Mouse (Mus musculus) midbrain, embryonic 16.5 days (tissue): Measurements from ENCODE around the gene Ssbp3. TPM values are rescaled to one million over a fixed set of nuclear protein-coding genes. Genes with fewer than 3 reads are reported as not detected.

Experiments
- ATAC-seq: fragments of 200-750 bp; cut with Nextera tagmentation; 2 replicates; pipeline ENCODE4 v1.8.0; 2017; ENCODE audit warnings: moderate TSS enrichment
- H3K27ac ChIP-seq: fragments of 300-500 bp; sonication (generic); 2 replicates; pipeline ENCODE4 v1.5.1; 2014; ENCODE audit warnings: mild to moderate bottlenecking, low read length, mixed read lengths
- H3K27me3 ChIP-seq: fragments of 300-500 bp; sonication (generic); 2 replicates; pipeline ENCODE4 v1.6.1; 2014; ENCODE audit warnings: low read depth, low read length, mixed read lengths; ENCODE audit not compliant: control insufficient read depth, insufficient read depth
- H3K36me3 ChIP-seq: fragments of 300-500 bp; sonication (generic); 2 replicates; pipeline ENCODE4 v1.6.1; 2014; ENCODE audit warnings: mild to moderate bottlenecking, low read length, moderate library complexity, mixed read lengths; ENCODE audit not compliant: control insufficient read depth, insufficient read depth
- H3K4me1 ChIP-seq: fragments of 300-500 bp; sonication (generic); 2 replicates; pipeline ENCODE4 v1.6.1; 2014; ENCODE audit warnings: mild to moderate bottlenecking, low read length, mixed read lengths; ENCODE audit not compliant: control insufficient read depth, insufficient read depth
- H3K4me2 ChIP-seq: fragments of 300-500 bp; sonication (generic); 2 replicates; pipeline ENCODE4 v1.6.1; 2014; ENCODE audit warnings: mild to moderate bottlenecking, low read length, mixed read lengths
- H3K4me3 ChIP-seq: fragments of 300-500 bp; sonication (generic); 2 replicates; pipeline ENCODE4 v1.5.1; 2014; ENCODE audit warnings: low read depth, mild to moderate bottlenecking, low read length, moderate library complexity, mixed read lengths
- H3K9ac ChIP-seq: fragments of 300-500 bp; sonication (generic); 2 replicates; pipeline ENCODE4 v1.6.1; 2014; ENCODE audit warnings: low read depth, low read length, mixed read lengths
- H3K9me3 ChIP-seq: fragments of 300-500 bp; sonication (generic); replicated peaks from 2 replicates; pipeline ENCODE4 v1.6.1; 2014; ENCODE audit warnings: mild to moderate bottlenecking, low read length, mixed read lengths; ENCODE audit not compliant: control insufficient read depth, poor library complexity, severe bottlenecking
- WGBS: fragments of 180-500 bp; shearing (Covaris S2); extraction: QIAGEN DNeasy Blood & Tissue Kit; methylation state at CpG from one replicate; pipeline ENCODE4 v1.1.7; 2014; 5-methylcytosine and 5-hydroxymethylcytosine counted together
- polyA plus RNA-seq: library from polyadenylated mRNA; unstranded; fragments of >200 nt; fragmentation: Nextera tagmentation; extraction: Ambion mirVana; gene quantifications from 2 replicates; pipeline ENCODE4 v1.2.1, GENCODE M21; 2015

Ssbp3 gene
- polyA plus RNA-seq, 1 experiment from 2014 or later, result 129 TPM

DNA sequence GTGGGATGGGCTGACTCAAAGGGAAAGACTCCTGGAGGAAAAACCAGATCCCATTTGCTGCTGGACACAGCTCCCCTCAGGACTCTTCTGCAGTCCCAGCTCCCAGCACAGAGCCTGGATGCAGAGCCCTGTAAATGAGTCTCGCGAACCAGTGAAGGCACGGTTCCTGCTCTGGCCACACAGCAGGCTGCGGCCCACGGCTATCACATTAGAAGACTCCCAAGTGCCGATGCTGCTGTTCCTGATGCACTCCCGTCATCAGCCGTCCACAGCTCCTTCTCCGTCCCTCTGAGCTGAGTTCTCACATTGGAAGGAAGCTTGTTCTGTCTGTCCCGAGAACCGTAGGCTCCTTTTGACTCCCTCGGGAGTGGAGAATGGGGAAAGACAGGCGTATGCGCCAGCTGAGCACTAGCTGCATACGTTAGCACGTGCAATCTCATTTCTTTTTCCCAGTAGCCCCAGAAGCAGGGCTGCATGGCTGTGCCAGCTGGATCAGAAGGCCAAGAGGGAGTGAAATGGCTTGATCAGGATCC, 186.4 kb downstream of the Ssbp3 start, which contains the start of gene Cdcp2:
Gene Cdcp2, plus strand, starts transcription at position 51 of the 533 bp plus-strand sequence.
- 0 out of 2 replicates have a peak within 1 kb of the TSS, but pooled peaks have one; percentile 25 for H3K9ac ChIP-seq

DNA sequence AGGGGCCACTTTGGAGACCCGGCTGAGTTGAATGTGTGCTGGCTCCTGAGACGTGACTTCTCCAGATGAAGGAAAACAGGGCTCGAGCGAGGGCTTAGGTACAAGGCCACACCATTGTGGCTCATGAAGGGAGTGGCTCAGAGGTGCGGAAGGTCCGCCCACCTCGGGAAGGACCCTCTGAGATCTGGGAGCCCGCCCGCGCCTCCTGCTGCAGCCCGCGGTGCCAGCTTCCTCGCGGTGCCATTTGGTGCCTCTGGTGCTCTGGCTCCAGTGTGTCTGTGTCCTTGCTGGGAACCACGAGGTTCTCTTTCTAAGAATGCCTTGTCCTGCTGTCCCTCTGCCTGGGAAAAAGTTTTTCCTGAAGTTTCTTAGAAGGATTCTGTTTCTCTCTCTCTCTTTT, 187.4 kb downstream of the Ssbp3 start:
- no peak for ATAC-seq
- Histone ChIP-seq H3K4me2 (no peak overlapping the region), H3K27me3 (no peaks in the 10 kb centered on the region), H3K4me1 (peaks cover 5% of the 10 kb centered on the region; the same call in 1 of the 2 replicates), H3K27ac (no peak overlapping the region), H3K9ac (no peak overlapping the region), H3K4me3 (no peak overlapping the region), H3K36me3 (no peaks in the 10 kb centered on the region), H3K9me3 (no peaks in the 10 kb centered on the region)
- WGBS, result 67% methylated on average over 15 of the region's 15 CpGs

More for the DNA sequence above, 186.4 kb downstream of the Ssbp3 start, which contains the start of gene Cdcp2:
- no peak within 1 kb of the TSS for H3K4me3 ChIP-seq
- no peak within 1 kb of the TSS; the same call in 1 of the 2 replicates for H3K27ac ChIP-seq
- 32% methylated on average over 16 of the region's 16 CpGs for WGBS
- H3K9me3 ChIP-seq, result no peaks in the 10 kb centered on the region
- 0 out of 2 replicates have a peak, but pooled peaks have one; percentile 10 for ATAC-seq
- H3K27me3 ChIP-seq, result no peaks in the 10 kb centered on the region
- no peaks in the 10 kb centered on the region for H3K36me3 ChIP-seq
- peaks cover 5% of the 10 kb centered on the region; the same call in 1 of the 2 replicates for H3K4me1 ChIP-seq
- H3K4me2 ChIP-seq, result no peak within 1 kb of the TSS

DNA sequence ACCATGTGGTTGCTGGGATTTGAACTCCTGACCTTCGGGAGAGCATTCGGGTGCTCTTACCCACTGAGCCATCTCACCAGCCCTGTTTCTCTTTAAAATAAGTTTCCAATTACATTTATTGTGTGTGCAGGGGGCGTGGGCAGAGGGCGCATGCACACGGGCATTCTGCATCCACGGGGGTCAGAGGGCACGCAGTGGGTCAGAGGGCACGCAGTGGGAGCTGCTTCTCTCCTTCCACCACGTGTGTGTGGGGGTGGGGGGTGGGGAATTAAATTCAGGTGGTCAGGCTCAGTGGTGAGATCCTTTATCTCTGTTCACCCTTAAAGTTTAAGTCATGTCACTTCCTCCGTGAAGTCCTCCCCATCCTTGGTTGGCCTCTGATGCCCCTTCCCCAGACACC, 187.9 kb downstream of the Ssbp3 start:
- Histone ChIP-seq H3K9ac (no peak overlapping the region), H3K4me2 (no peak overlapping the region), H3K36me3 (no peaks in the 10 kb centered on the region), H3K4me3 (no peak overlapping the region), H3K4me1 (peaks cover 5% of the 10 kb centered on the region; the same call in 1 of the 2 replicates), H3K27me3 (no peaks in the 10 kb centered on the region), H3K27ac (no peak overlapping the region), H3K9me3 (no peaks in the 10 kb centered on the region)
- 67% methylated on average over 10 of the region's 10 CpGs for WGBS
- no peak for ATAC-seq

DNA sequence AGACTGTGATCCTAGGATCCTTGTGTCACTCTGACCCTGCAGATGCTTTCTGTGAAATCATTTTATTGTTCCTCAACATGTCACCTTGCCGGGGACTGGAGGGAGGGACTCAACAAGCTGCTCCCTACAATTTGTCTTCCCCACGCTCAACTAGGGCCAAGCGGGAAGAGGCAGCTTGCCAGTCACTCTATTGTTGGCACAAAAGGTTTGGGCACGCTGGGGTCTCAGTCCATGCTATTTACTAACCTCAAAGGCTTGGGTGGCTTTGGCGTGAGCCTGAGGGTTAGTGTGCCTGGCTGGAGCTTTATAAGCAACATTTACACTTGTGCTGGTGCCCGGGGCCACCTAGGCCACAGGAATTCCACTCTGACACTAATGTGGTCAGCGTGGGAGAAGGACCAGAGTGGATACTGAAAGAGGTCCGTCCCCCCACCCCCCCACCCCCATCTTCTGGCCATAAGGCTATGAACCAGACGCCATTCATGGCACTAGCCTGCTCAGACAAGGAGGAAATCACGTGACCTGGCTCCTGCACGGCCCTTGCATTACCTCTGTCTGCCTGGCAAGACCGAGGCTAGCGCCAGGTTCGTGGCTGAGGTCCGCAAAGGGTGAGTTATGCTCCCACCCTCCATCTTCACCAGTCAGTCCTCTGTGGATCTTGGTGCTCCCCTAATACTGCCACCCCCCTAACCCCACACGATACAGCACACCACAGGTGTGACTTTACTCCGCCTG, 188.5 kb downstream of the Ssbp3 start:
- Histone ChIP-seq H3K4me3 (no peak overlapping the region), H3K27me3 (no peaks in the 10 kb centered on the region), H3K4me1 (peaks cover 5% of the 10 kb centered on the region; the same call in 1 of the 2 replicates), H3K9me3 (no peaks in the 10 kb centered on the region), H3K27ac (no peak overlapping the region), H3K9ac (no peak overlapping the region), H3K4me2 (no peak overlapping the region), H3K36me3 (no peaks in the 10 kb centered on the region)
- 0 out of 2 replicates have a peak, but pooled peaks have one; percentile 28 for ATAC-seq
- 77% methylated on average over 17 of the region's 17 CpGs for WGBS

Other genes starting within 250 kb of the Ssbp3 start
- 159 and 163 TPM in 2 replicates for gene Ttc4, start 231.8 kb upstream of the Ssbp3 start, polyA plus RNA-seq
- 0.38 and 1.6 TPM in 2 replicates for gene Mroh7, start 179.8 kb upstream of the Ssbp3 start, polyA plus RNA-seq
- gene Fam151a, start 176.8 kb upstream of the Ssbp3 start, polyA plus RNA-seq, result not detected in 2 replicates
- gene Acot11, start 105.7 kb upstream of the Ssbp3 start, polyA plus RNA-seq, result 1.9 and 2.2 TPM in 2 replicates
- 74.1 and 77.3 TPM in 2 replicates for gene Mrpl37, start 156.2 kb downstream of the Ssbp3 start, polyA plus RNA-seq
- gene Cyb5rl, start 156.3 kb downstream of the Ssbp3 start, polyA plus RNA-seq, result 4.1 and 7.2 TPM in 2 replicates
- gene Cdcp2, start 186.2 kb downstream of the Ssbp3 start, polyA plus RNA-seq, result not detected in 2 replicates